Mouse (Mus musculus) stomach, postnatal 0 days (tissue): ENCODE results near the gene Gm5737.

ENCODE experiments used
- CTCF ChIP-seq: IDR thresholded peaks from 2 replicates; pipeline ENCODE4 v1.5.1; 2016; ENCODE audit warnings: antibody characterized with exemption, low read depth, mild to moderate bottlenecking, moderate library complexity
- EP300 ChIP-seq: optimal IDR thresholded peaks from 2 replicates; pipeline ENCODE3; 2016; ENCODE audit warnings: antibody characterized with exemption

- TF ChIP-seq CTCF, result no peak
- TF ChIP-seq EP300, result no peak
Observed at GRCm38 (mm10) chr7:120771389-120771788, 40.8 kb upstream of the Gm5737 start.
